Mouse (Mus musculus) myocyte (in vitro differentiated cells): ENCODE results near the gene Tmem143.

Experiments used
- CEBPB ChIP-seq: IDR thresholded peaks from 2 replicates; pipeline ENCODE4 v1.6.1; 2011; ENCODE audit warnings: mild to moderate bottlenecking, moderate library complexity; ENCODE audit not compliant: poor library complexity, insufficient read depth, severe bottlenecking
- E2F4 ChIP-seq: IDR thresholded peaks from one replicate; pipeline ENCODE4 v1.6.1; 2011; ENCODE audit warnings: mild to moderate bottlenecking, control low read depth, moderate library complexity; ENCODE audit not compliant: insufficient read depth
- MAX ChIP-seq: IDR thresholded peaks from one replicate; pipeline ENCODE4 v1.6.1; 2011; ENCODE audit warnings: low read depth, mild to moderate bottlenecking, control low read depth
- POLR2A ChIP-seq: IDR thresholded peaks from one replicate; pipeline ENCODE4 v1.6.1; 2011; ENCODE audit warnings: low read depth, mild to moderate bottlenecking, control low read depth, moderate library complexity; ENCODE audit not compliant: insufficient read length
- POLR2AphosphoS2 ChIP-seq: IDR thresholded peaks from one replicate; pipeline ENCODE4 v1.6.1; 2011; ENCODE audit warnings: low read depth, control low read depth; ENCODE audit not compliant: insufficient read length
- TCF12 ChIP-seq: IDR thresholded peaks from one replicate; pipeline ENCODE4 v1.6.1; 2011; ENCODE audit warnings: mild to moderate bottlenecking, control low read depth; ENCODE audit not compliant: poor library complexity, insufficient read depth, severe bottlenecking

DNA sequence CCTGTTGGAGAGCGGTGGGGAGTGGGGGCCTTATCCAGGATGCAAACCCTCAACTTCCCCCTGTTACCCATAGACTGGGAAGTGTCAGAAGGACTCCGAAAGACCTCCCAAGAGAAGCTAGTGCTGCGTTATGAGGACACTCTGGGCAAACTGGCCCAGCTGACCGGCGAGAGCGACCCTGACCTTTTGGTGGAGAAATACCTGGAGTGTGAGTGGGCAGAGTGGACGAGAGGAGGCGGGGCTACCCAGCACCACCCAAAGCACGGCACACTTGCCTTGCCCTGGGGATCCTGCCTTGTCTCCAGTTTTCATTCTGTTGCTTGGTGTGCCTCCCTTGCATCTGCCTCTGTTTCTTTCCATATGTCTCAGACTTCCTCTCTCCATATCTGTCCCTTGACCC lies 45.2 kb downstream of the Tmem143 start:
- TF ChIP-seq TCF12 (no peak), CEBPB (no peak), MAX (no peak), POLR2A (no peak), E2F4 (no peak), POLR2AphosphoS2 (no peak)
